Mouse (Mus musculus): Measurements from ENCODE around the gene Morn1.
"Not testable (repeated sequence)": the region's sequence is repeated elsewhere in the genome, so short reads cannot be mapped to it uniquely, and the experiment has no call there.

The Morn1 gene

GRCm38 (mm10) chr4:155078808-155079207, 7.6 kb upstream of the Morn1 start:
- DNase-seq (ENCODE audit: low read depth, low spot score) = not testable (repeated sequence)

GRCm38 (mm10) chr4:155079666-155080065, 6.7 kb upstream of the Morn1 start:
- no peak for DNase-seq (ENCODE audit: low read depth, low spot score)

DNA sequence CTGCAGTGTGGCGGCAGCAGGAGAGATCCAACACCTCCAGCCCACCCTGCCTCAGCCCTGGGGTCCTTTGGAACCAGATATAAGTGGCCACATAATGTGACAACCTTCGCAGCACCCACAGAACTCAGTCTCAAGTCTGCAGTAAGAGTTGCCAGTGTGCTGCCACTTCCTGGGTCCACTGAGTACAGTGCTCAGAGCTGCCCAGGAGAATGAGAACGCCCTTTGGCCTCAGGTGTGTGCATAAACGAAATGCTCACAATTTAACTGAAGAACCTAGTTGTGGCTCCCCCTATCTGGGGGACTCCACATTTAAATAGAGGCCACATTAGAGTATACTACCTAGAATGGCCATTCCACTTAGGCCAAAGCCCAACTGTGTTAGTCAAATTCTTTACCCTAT, 2.8 kb upstream of the Morn1 start:
- no peak for DNase-seq (ENCODE audit: low read depth, low spot score)

- no peak for DNase-seq (ENCODE audit: low read depth, low spot score)
These were observed 2.0 kb upstream of the Morn1 start for GRCm38 (mm10) chr4:155084351-155084750.

GRCm38 (mm10) chr4:155085206-155086107, 920 bp upstream of the Morn1 start:
- DNase-seq (ENCODE audit: low read depth, low spot score) = no peak

DNA sequence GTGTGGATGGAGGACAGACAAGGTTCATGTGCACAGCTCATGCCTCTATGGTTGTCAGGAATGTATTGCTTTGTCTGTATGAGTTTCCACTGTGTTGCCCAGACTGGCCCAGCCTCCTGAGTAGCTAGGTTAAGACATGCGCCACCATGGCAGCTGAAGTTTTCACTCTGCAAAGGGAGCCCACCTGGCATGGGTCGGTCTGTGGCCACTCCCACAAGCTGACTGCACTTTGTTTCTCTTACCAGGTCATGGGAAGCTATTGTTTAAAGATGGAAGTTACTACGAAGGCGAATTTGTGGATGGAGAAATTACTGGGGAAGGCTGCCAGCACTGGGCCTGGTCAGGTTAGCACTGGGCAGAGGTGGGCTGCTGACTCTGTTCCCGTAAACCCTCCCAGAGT, 2.9 kb downstream of the Morn1 start:
- DNase-seq (ENCODE audit: low read depth, low spot score) = no peak

- no peak for DNase-seq (ENCODE audit: low read depth, low spot score)
These were observed 3.8 kb downstream of the Morn1 start for GRCm38 (mm10) chr4:155090147-155090546.

DNA sequence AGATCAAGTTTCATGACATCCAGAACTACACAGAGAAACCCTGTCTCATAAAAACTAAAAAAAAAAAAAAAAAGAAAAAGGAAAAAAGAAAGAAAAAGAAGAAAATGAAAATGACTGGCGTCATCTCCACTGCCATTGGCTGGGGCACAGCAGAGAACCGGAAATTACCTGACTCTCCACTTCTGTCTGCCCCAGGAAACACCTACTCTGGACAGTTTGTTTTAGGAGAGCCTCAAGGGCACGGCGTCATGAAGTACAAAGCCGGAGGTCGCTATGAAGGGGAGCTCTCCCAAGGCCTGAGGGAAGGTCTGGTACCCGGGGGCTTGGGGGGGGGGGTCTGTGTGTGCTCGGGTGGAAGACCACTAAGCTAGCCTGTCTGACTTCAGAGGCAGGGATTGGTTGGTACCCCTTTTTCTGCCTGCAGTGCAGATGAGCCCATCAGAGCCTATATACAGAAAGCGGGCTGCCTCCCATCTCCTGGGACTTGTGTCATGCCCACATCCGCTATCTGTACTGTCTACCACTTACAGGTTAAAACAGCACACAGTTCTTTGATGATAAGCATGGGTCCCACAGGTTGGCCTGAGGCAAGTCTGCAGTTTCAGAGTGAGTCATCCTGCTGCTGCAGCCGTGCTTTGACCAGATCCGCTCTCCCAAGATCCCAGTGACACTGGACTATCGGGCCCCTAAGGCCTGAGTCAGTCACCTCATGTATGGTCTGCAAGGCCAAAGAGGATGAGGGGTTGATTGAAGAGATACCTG, 4.5 kb downstream of the Morn1 start:
- no peak for DNase-seq (ENCODE audit: low read depth, low spot score)

GRCm38 (mm10) chr4:155092718-155093430, 6.5 kb downstream of the Morn1 start:
- no peak for DNase-seq (ENCODE audit: low read depth, low spot score)

GRCm38 (mm10) chr4:155093431-155094149, 7.2 kb downstream of the Morn1 start:
- DNase-seq (ENCODE audit: low read depth, low spot score) = no peak

GRCm38 (mm10) chr4:155094565-155094964, 8.2 kb downstream of the Morn1 start:
- DNase-seq (ENCODE audit: low read depth, low spot score) = no peak

- DNase-seq (ENCODE audit: low read depth, low spot score) = peak; percentile 77
These were observed 9.0 kb downstream of the Morn1 start for GRCm38 (mm10) chr4:155095238-155095900.

DNA sequence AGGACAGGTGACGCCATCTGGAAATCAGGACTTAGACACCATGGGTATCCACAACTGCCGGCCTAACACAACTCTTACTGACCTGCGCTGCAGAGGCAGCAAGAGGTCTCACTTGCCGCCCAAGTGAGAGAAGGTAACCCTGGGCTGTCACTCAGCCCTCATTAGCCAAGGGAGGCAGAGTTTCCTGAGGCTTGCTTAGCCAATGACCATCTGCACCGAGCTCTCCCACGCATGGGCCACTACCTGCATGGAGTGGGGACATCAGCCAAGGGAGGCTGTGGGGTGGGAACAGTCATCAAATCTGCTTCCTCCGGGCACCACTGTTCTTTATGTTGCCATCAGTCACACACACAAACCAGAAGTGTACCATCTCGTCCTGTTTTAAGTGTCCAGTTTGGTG, 9.6 kb downstream of the Morn1 start:
- DNase-seq (ENCODE audit: low read depth, low spot score) = no peak

- DNase-seq (ENCODE audit: low read depth, low spot score) = no peak
These were observed 11.1 kb downstream of the Morn1 start for GRCm38 (mm10) chr4:155097452-155097851.

DNA sequence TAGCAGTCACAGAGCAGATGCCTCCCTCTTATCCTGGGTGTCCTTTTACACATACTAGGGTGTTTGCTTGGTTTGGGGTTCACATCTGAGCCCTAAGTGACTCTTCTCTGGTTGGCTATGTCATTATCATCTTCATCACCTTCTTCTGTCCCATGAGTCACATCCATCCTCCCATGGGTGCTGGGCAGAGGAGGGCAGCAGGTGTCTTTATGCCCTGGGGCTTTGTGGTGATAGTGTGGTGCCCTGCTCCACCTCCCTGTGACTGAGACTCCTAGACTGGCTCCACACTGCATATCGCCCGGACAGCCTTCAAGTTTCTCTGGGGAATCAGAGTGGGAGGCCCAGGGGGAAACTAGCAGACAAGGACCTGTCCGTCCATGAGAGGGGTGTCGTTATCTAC, 12.2 kb downstream of the Morn1 start:
- DNase-seq (ENCODE audit: low read depth, low spot score) = no peak

GRCm38 (mm10) chr4:155107886-155108285, 21.5 kb downstream of the Morn1 start:
- DNase-seq (ENCODE audit: low read depth, low spot score) = no peak

DNA sequence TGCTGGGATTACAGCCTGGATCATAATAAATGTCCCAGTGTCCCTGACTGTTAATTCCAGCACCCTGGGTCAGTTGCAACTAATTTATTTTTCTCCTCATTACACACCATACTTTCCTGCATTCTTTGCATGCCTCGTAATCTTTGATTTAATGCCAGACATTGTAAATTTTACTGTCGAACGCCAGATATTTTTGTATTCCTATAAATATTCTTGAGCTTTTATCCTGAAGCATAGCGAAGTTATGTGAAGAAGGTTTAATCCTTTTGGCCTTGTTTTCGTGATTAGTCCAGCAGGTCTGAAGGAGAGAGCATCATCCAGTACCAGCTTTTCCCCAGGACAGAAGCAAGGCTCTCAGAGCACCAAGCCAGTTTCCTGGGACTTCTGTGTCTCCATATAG, 23.1 kb downstream of the Morn1 start:
- DNase-seq (ENCODE audit: low read depth, low spot score) = no peak

DNA sequence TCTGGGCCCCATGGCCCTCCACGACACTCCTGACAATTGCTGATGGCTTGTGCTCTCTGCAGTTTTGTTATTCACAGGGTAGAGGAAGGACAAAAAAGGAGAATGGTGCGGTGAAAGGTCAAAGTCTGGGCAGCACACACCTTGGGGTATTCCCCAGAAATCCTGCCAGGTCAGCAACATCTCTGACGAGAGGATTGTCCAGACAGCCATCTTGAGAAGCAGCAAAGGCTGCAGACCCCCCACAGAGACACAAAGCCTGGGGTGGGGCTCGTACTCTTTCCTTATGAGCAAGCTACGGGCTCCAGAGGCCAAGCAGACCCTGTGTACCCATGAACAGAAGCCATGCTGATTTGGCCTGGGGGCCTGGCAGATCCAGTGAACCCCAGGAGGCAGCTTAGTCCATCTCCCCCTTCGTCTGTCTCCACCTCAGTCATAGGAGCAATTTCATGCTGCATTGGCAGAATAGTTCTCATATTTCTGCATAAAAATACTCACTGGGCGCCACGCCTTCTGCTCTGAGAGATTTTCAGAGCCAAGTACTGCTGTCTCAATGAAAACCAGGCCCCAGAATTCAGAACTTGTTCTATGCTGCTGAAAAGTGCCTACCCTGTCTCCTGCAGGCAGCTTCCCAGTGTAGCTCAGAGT, 27.5 kb downstream of the Morn1 start:
- no peak for DNase-seq (ENCODE audit: low read depth, low spot score)

- DNase-seq (ENCODE audit: low read depth, low spot score) = no peak
These were observed 30.2 kb downstream of the Morn1 start for GRCm38 (mm10) chr4:155116607-155117006.

GRCm38 (mm10) chr4:155117396-155117978, 31.1 kb downstream of the Morn1 start:
- no peak for DNase-seq (ENCODE audit: low read depth, low spot score)

Measured in retina, postnatal 7 days (tissue).